Mouse (Mus musculus) forebrain, embryonic 13.5 days (tissue): ENCODE data around the gene Ctsg. TPM values are rescaled to one million over a fixed set of nuclear protein-coding genes. Genes with fewer than 3 reads are reported as not detected.
"Not testable (repeated sequence)": the region's sequence is repeated elsewhere in the genome, so short reads cannot be mapped to it uniquely, and the experiment has no call there.

Experiments used
- ATAC-seq: fragments of 200-750 bp; cut with Nextera tagmentation; 2 replicates; pipeline ENCODE4 v1.8.0; 2017
- H3K27ac ChIP-seq: fragments of 300-500 bp; sonication (generic); 2 replicates; pipeline ENCODE4 v1.5.1; 2015; ENCODE audit warnings: inconsistent platforms, mild to moderate bottlenecking, moderate library complexity
- H3K27me3 ChIP-seq: fragments of 300-500 bp; sonication (generic); 2 replicates; pipeline ENCODE4 v1.6.1; 2015; ENCODE audit warnings: mild to moderate bottlenecking, inconsistent platforms
- H3K36me3 ChIP-seq: fragments of 300-500 bp; sonication (generic); 2 replicates; pipeline ENCODE4 v1.6.1; 2015; ENCODE audit warnings: mild to moderate bottlenecking, inconsistent platforms; ENCODE audit not compliant: poor library complexity, severe bottlenecking
- H3K4me1 ChIP-seq: fragments of 300-500 bp; sonication (generic); 2 replicates; pipeline ENCODE4 v1.6.1; 2015; ENCODE audit warnings: inconsistent platforms
- H3K4me2 ChIP-seq: fragments of 300-500 bp; sonication (generic); 2 replicates; pipeline ENCODE4 v1.6.1; 2015; ENCODE audit warnings: inconsistent platforms, mild to moderate bottlenecking, moderate library complexity
- H3K4me3 ChIP-seq: fragments of 300-500 bp; sonication (generic); 2 replicates; pipeline ENCODE4 v1.5.1; 2015; ENCODE audit warnings: mild to moderate bottlenecking, inconsistent platforms
- H3K9ac ChIP-seq: fragments of 300-500 bp; sonication (generic); 2 replicates; pipeline ENCODE4 v1.6.1; 2015; ENCODE audit warnings: mild to moderate bottlenecking, inconsistent platforms
- H3K9me3 ChIP-seq: fragments of 300-500 bp; sonication (generic); replicated peaks from 2 replicates; pipeline ENCODE4 v1.6.1; 2016; ENCODE audit warnings: inconsistent platforms
- WGBS: fragments of 180-500 bp; shearing (Covaris S2); methylation state at CpG from one replicate; pipeline ENCODE4 v1.1.7; 2015; 5-methylcytosine and 5-hydroxymethylcytosine counted together
- polyA plus RNA-seq: library from polyadenylated mRNA; unstranded; fragments of >200 nt; fragmentation: Nextera tagmentation; extraction: Ambion mirVana; gene quantifications from 2 replicates; pipeline ENCODE4 v1.2.1, GENCODE M21; 2015

Ctsg gene
- not detected in 2 replicates for polyA plus RNA-seq

DNA sequence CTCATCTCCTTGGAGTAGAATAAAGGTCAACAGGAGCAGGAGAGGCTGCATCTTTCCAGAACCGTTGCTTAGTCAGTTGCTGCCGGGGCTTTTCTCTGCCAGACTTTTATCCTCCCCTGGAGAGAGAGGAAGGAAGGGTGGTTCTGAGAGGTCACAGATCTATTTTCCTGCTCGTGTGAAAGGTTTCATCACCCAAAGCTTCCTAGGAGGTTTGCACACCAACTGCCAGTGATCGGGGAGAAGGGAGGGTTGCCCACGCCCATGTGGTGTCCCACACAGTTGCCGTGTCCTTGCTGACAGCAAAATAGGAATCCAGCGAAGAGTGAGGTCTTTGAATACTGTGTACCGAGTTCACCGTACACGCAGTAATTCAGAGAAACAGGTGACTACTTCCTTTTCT, at the start of gene Ctsg:
Gene Ctsg (minus strand): TSS at position 189 of the 400 bp plus-strand sequence.
- 82% methylated on average over 10 of the region's 10 CpGs for WGBS
- Histone ChIP-seq H3K9me3 (no peaks in the 10 kb centered on the region), H3K36me3 (no peaks in the 10 kb centered on the region), H3K27me3 (no peaks in the 10 kb centered on the region), H3K27ac (no peak within 1 kb of the TSS), H3K4me2 (no peak within 1 kb of the TSS), H3K4me1 (no peaks in the 10 kb centered on the region), H3K9ac (no peak within 1 kb of the TSS), H3K4me3 (no peak within 1 kb of the TSS)
- ATAC-seq, result no peak

DNA sequence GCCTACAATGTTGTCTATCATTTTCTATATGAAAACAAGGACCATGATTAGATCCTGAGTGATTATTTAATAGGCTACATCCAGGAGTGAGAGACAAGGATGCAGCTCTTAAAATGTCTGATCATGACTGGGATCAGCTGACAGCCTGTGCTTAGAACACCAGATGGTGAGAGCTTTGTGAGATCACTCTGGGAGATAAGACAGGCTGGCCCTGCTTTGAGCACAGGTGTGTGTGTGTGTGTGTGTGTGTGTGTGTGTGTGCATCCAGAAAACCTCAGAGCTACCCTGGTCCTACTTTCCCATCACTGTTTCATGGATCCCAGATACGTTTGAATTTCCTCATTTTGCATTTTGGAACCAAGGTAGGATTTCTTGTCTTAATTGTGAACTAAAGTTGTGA, 31.3 kb upstream of the Ctsg start:
- not testable (repeated sequence) for H3K27me3 ChIP-seq, H3K4me2 ChIP-seq, H3K27ac ChIP-seq, H3K9me3 ChIP-seq, H3K4me3 ChIP-seq, ATAC-seq, H3K9ac ChIP-seq, H3K36me3 ChIP-seq, H3K4me1 ChIP-seq
- 85% methylated on average over 1 of the region's 1 CpGs for WGBS

DNA sequence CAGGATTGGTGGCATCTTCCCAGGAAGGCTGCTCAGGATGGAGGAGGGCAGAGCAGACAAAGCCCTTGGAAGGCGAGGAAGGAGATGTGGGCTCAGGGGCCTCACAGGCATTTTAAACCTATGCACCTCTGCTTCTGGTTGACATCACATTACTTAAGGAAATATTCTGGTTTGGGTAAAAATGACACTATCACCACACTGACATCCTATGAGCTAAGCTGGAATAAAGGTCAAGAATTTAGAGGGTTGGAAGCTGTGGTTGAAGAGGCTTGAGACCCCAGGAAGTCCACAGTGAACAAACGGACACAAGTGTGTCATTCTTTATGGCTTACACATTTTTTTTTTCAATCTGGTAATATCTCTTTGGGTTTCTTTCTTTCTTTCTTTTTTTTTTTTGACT, 30.1 kb upstream of the Ctsg start, which contains the start of gene Gzmd:
Gene Gzmd (minus strand): TSS at position 101 of the 400 bp plus-strand sequence.
- H3K9ac ChIP-seq, H3K4me3 ChIP-seq, ATAC-seq, H3K27me3 ChIP-seq, H3K4me2 ChIP-seq, H3K4me1 ChIP-seq, H3K9me3 ChIP-seq, H3K36me3 ChIP-seq, H3K27ac ChIP-seq: not testable (repeated sequence)
- 81% methylated on average over 2 of the region's 2 CpGs for WGBS

- Histone ChIP-seq H3K9me3 (no peaks in the 10 kb centered on the region), H3K27ac (no peak overlapping the region), H3K27me3 (no peaks in the 10 kb centered on the region), H3K4me2 (no peak overlapping the region), H3K9ac (no peak overlapping the region), H3K4me3 (no peak overlapping the region), H3K36me3 (no peaks in the 10 kb centered on the region), H3K4me1 (no peaks in the 10 kb centered on the region)
- WGBS, result 44% methylated on average over 3 of the region's 3 CpGs
- no peak for ATAC-seq
These were observed 26.0 kb upstream of the Ctsg start for GRCm38 (mm10) chr14:56128341-56128740.

- no peaks in the 10 kb centered on the region for H3K9me3 ChIP-seq
- H3K4me1 ChIP-seq, result no peaks in the 10 kb centered on the region
- H3K27me3 ChIP-seq, result no peaks in the 10 kb centered on the region
- no peak overlapping the region for H3K4me3 ChIP-seq
- no peaks in the 10 kb centered on the region for H3K36me3 ChIP-seq
- 89% methylated on average over 3 of the region's 3 CpGs for WGBS
- H3K4me2 ChIP-seq, result no peak overlapping the region
- no peak overlapping the region for H3K9ac ChIP-seq
- no peak overlapping the region for H3K27ac ChIP-seq
- ATAC-seq, result no peak
These were observed 21.1 kb upstream of the Ctsg start for GRCm38 (mm10) chr14:56123516-56123915.

DNA sequence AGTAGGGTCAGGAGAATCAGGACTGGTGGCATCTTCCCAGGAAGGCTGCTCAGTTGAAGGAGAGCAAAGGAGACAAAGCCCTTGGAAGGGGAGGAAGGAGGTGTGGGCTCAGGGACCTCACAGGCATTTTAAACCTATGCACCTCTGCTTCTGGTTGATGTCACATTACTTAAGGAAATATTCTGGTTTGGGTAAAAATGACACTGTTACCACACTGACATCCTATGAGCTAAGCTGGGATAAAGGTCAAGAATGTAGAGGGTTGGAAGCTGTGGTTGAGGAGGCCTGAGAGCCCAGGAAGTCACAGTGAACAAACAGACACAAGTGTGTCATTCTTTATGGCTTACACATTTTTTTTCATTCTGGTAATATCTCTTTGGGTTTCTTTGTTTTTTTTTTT, 18.2 kb upstream of the Ctsg start, which contains the start of gene Gzme:
Gene Gzme (minus strand): TSS at position 101 of the 400 bp plus-strand sequence.
- no peaks in the 10 kb centered on the region for H3K9me3 ChIP-seq
- H3K27me3 ChIP-seq, result no peaks in the 10 kb centered on the region
- no peak for ATAC-seq
- no peak within 1 kb of the TSS for H3K9ac ChIP-seq
- H3K4me1 ChIP-seq, result no peaks in the 10 kb centered on the region
- H3K4me3 ChIP-seq, result no peak within 1 kb of the TSS
- H3K27ac ChIP-seq, result no peak within 1 kb of the TSS
- H3K4me2 ChIP-seq, result no peak within 1 kb of the TSS
- no peaks in the 10 kb centered on the region for H3K36me3 ChIP-seq

- not testable (repeated sequence) for H3K27me3 ChIP-seq, H3K36me3 ChIP-seq, ATAC-seq, H3K9me3 ChIP-seq, H3K4me1 ChIP-seq, H3K4me3 ChIP-seq, H3K4me2 ChIP-seq, H3K27ac ChIP-seq, H3K9ac ChIP-seq
- WGBS, result 93% methylated on average over 33 of the region's 33 CpGs
These were observed 13.3 kb upstream of the Ctsg start for GRCm38 (mm10) chr14:56115531-56116310.

GRCm38 (mm10) chr14:56105447-56106180, 3.2 kb upstream of the Ctsg start:
- H3K9me3 ChIP-seq, result no peaks in the 10 kb centered on the region
- ATAC-seq, result no peak
- WGBS, result 86% methylated on average over 13 of the region's 13 CpGs
- H3K36me3 ChIP-seq, result no peaks in the 10 kb centered on the region
- H3K27ac ChIP-seq, result no peak overlapping the region
- no peak overlapping the region for H3K4me2 ChIP-seq
- H3K4me1 ChIP-seq, result no peaks in the 10 kb centered on the region
- no peak overlapping the region for H3K4me3 ChIP-seq
- no peak overlapping the region for H3K9ac ChIP-seq
- H3K27me3 ChIP-seq, result no peaks in the 10 kb centered on the region

DNA sequence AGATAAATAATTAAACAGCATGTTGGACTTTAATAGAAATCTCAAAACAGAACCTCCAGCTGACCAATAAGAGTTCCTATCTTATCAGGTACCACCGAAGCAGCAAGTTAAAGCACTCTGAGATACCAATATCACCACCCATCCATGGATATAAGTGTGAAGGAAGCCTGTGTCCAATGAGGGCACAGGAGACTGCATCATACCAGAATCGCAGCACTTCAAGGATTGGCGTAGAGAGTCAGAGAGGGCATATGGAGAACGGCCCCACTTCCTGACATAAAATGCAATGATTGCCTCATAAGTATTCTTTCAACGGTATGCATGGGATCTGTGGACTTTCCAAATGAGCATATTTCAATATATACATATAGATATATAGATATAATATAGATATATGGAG, 2.6 kb upstream of the Ctsg start:
- ATAC-seq, result no peak
- no peak overlapping the region for H3K9ac ChIP-seq
- H3K9me3 ChIP-seq, result no peaks in the 10 kb centered on the region
- H3K4me1 ChIP-seq, result no peaks in the 10 kb centered on the region
- no peak overlapping the region for H3K4me3 ChIP-seq
- H3K36me3 ChIP-seq, result no peaks in the 10 kb centered on the region
- H3K27ac ChIP-seq, result no peak overlapping the region
- H3K27me3 ChIP-seq, result no peaks in the 10 kb centered on the region
- 90% methylated on average over 5 of the region's 5 CpGs for WGBS
- H3K4me2 ChIP-seq, result no peak overlapping the region

- Histone ChIP-seq H3K36me3 (no peaks in the 10 kb centered on the region), H3K4me2 (no peak overlapping the region), H3K9ac (no peak overlapping the region), H3K9me3 (no peaks in the 10 kb centered on the region), H3K27me3 (no peaks in the 10 kb centered on the region), H3K27ac (no peak overlapping the region), H3K4me3 (no peak overlapping the region), H3K4me1 (no peaks in the 10 kb centered on the region)
- WGBS, result 50% methylated on average over 3 of the region's 3 CpGs
- ATAC-seq, result peak; percentile 51; the same call in 1 of the 2 replicates
These were observed 1.1 kb upstream of the Ctsg start for GRCm38 (mm10) chr14:56103452-56103851.

DNA sequence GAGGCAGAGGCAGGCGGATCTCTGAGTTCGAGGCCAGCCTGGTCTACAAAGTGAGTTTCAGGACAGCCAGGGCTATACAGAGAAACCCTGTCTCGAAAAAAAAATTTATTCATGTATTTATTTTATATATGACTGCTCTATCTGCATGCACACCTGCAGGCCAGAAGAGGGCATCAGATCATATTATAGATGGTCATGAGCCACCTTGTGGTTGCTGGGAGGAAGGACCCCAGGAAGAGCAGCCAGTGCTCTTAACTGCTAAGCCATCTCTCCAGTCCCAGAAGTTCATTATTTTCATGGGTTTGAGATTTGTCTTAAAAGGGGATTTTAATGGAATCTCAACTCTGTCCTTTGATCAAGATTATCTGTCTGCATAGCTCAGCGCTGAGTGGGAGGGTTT, 3.4 kb downstream of the Ctsg start:
- no peak overlapping the region for H3K4me3 ChIP-seq
- H3K36me3 ChIP-seq, result no peaks in the 10 kb centered on the region
- no peak overlapping the region for H3K4me2 ChIP-seq
- no peak overlapping the region for H3K9ac ChIP-seq
- 85% methylated on average over 4 of the region's 4 CpGs for WGBS
- no peaks in the 10 kb centered on the region for H3K4me1 ChIP-seq
- no peaks in the 10 kb centered on the region for H3K27me3 ChIP-seq
- H3K9me3 ChIP-seq, result no peaks in the 10 kb centered on the region
- no peak for ATAC-seq
- H3K27ac ChIP-seq, result no peak overlapping the region

GRCm38 (mm10) chr14:56097597-56097996, 4.8 kb downstream of the Ctsg start:
- H3K4me1 ChIP-seq, result no peaks in the 10 kb centered on the region
- WGBS, result 90% methylated on average over 1 of the region's 1 CpGs
- no peaks in the 10 kb centered on the region for H3K9me3 ChIP-seq
- no peak overlapping the region for H3K4me2 ChIP-seq
- no peaks in the 10 kb centered on the region for H3K36me3 ChIP-seq
- ATAC-seq, result no peak
- H3K27ac ChIP-seq, result no peak overlapping the region
- no peaks in the 10 kb centered on the region for H3K27me3 ChIP-seq
- no peak overlapping the region for H3K9ac ChIP-seq
- no peak overlapping the region for H3K4me3 ChIP-seq
